Mouse (Mus musculus) embryo, embryonic 9.5 days (tissue): ENCODE measurements at regions not wholly inside any gene's neighbourhood (a gene's known extent, or its start where the extent isn't known, plus 50 kb on each side); places are given as distances from the start of the nearest gene placed in this dataset.
"Not testable (repeated sequence)": the region's sequence is repeated elsewhere in the genome, so short reads cannot be mapped to it uniquely, and the experiment has no call there.

ENCODE experiments used
- DNase-seq: peaks from one replicate; pipeline ENCODE4 v3.0.0-alpha.2; 2017; ENCODE audit errors: extremely low spot score

DNA sequence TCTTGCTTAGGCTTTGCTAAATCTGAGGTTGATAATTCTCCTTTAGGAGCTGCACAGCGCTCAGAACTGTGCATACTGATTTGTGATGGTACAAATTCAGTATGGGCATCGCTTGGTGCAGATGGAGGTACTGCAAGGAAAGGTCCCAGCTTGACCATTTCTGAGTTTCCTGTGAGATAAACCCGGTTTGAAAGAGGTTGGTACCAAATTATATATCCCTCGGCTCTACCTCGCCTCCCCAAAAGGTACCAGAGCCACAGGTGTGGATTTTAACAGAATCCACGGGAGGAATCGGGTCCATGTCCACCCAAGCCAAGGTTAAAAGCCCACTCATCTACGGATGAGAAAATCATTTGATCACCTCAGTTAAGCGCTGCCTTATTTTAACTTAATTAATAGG lies 172.5 kb upstream of the Zfp808 start:
- not testable (repeated sequence) for DNase-seq

DNA sequence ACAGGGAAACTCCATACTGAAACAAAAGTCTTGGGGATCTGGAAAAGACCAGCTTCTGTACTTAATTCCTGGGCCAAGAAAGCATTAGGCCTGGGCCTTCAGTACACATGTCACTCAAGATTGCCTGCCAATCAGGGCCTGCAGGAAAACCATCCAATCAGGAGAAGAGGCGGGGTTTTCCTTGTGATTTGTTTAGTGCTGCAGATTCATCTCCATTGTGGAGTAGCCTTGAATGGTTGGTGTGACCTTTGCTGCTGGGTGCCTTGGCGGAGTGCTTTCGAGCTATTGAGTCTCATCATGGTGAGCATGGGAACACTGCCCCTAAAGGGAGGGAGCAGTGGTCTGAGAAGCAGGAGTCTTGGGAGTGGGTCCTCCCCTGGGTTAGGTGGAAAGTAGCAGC lies 150.8 kb upstream of the Zfp808 start:
- not testable (repeated sequence) for DNase-seq

DNA sequence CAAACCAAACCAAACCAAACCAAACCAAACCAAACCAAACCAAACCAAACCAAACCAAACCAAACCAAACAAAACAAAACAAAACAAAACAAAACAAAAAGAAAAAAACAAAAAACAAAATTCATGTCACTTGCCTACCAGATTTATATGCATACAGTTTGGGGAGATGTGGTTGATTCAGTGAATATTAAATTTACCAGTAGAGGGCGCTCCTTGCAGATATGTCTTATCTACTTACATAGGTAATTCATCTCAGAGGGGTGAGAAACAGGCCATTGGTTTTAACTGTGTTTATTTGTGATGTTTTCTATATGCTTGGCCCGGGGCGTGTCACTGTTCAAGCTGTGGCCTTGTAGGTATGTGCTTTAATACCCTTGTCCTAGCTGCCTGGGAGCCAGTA lies 133.2 kb upstream of the Zfp808 start:
- DNase-seq: not testable (repeated sequence)

DNA sequence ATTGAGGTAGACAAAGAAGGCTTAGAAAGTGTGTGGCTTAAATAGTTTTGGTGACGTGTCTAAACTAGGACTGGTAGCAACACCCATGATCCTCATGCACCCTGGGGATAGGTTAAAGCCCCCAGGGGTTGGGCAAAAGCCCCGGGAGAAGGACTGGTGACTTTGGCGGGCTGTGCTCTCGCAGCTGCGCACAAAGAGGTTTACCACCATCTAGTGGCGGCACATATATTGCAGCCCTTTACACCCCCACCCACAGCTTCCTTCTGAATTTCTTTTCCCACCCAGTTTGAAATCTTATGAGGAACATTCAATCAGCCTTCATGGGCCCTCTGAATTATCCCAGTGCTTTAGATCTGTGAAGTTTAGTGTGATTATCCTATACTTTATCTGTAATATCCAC lies 130.9 kb upstream of the Zfp808 start:
- not testable (repeated sequence) for DNase-seq

DNA sequence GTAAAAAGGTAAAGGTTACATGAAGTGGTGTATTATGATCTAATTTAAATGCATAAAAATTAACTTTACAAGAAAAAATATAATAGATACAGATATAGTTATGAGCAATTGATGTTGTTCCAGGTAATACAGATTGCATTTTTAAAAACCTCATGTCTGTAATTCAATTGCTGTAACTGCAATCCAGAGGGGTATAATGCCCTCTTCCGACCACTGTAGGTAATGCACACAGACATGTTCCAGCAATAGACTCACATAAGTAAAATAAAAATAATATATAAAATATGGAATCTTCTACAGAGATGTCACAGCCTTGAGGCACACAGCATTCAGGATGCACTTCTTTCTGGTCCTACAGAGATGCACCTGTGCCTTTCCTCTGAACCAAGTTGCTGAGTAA lies 122.4 kb upstream of the Zfp808 start:
- DNase-seq: not testable (repeated sequence)

DNA sequence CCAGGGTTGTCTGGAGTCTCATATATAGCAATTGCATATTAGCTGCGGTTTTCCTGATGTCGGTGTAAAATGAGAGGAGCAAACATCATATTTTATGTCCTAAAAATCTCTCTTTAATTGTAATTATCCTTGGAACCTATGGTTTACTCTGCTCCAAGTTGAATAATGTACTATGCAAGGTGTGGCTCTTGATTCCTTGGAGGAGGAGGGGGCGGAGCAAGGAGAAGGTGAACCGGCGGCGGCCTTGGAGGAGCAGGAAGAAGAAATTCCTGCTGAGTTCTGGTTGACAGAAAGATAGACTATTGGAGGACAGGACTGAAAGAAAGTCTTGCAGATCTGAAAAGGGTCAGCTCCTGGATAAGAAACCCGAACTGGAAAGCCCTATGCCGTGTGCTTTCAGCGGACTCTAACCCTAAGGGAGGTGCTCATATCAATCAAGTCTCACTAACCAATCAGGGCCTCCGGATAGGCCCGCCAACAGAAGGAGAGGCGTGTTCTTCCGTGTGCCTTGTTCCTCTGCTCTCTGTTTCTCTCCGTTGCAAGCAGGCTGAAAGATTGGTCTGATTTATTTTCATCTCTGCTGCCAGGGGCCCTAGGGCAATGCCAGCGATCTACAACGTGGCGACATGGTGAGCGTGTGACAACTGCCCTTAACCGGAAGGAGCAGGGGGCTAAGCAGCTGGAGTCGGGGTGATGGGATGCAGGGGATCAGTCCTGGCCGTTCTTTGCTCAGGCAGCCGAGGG lies 114.1 kb upstream of the Zfp808 start:
- DNase-seq: peak; percentile 59

DNA sequence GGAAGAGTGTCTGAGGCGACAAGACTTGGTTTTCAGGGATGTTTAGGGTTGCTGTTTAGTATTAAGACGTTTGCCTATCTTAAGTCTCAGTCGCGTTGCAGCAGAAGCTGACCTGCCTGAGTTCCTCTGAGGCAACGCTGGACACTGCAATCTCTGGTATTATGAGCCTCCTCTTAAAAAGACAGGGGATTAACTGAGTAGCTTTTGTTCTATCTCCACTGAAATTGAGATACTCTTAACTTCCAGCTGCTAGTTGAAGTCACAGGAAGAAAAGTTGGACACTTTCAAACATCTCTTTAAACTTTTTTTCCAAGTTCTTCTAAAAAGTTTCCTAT lies 113.6 kb upstream of the Zfp808 start:
- not testable (repeated sequence) for DNase-seq

DNA sequence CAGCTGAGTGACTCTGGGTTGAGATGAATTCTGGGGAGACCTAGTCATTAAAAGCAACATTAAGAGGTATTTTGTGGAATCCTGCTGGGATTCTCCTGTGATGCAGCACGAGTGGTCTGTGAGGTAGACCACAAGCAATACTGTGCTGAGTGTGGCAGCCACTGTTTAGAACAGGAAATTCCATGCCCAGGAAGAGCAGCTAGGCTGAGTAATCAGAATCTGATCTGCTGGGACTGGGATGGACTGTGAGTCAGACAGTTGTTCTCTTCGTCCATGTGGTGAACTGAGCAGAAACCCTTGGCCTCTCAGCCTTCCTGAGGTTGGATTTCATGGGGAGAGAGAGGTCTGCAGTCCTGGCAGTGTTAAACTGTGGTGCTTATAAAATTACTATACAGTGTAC lies 92.0 kb upstream of the Zfp808 start:
- not testable (repeated sequence) for DNase-seq

DNA sequence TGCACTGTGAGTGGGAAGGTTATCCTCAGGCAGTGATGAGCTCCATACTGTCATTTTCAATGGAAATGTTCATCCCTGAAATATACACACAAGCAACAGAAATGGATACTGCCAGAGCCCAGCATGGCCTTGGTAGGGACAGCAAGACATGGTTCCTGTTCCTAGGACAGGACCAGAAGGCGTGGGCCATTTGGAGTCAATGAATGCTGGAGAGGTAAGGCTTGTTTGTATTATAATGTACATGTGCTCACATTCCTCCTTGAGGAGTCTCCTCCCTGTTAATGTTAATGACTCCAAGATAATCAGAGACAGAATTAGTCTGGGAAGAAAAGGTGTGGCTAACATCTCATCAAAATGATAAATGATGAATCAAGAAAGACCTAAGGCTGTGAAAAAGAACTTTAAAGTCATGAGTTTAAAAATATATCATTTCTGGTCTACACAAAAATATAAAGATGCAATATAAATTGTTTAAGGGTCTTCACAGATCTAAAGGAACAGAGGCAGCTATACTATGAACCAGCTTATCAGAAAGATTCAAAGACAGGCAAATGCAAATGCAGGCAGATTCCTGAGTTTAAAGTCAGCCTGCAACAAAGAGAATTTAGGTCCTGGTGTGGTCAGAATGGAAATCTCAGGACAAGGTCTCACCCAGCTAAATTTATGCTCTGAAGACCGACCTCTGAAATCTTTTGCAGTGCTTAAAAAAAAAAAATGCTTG lies 51.6 kb upstream of the Zfp808 start:
- not testable (repeated sequence) for DNase-seq

DNA sequence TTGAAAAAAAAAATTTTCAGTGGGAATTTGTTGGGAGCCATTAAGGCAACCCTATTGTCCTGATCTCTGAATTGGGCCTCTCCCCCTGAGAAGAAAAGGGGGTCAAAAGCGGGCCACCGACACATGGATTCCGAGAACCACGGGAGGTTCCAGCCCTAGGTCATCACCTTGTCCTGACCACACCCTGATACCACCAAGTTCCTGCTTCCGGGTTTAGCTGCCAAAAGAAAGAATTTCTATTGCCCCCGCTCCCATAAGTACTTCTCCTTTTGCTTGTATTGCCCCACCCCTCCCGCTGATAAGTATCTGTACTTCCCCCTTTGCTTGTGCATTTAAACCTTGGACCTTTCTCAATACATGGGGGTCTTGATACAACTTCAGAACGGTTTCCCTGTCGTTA lies 50.8 kb upstream of the Zfp808 start:
- not testable (repeated sequence) for DNase-seq
